Mouse (Mus musculus) E14TG2a.4 (cell line): ENCODE measurements around the gene Adamts9.

Source experiments
- H3K27me3 ChIP-seq: 2 replicates; pipeline ENCODE4 v1.6.1; 2014; ENCODE audit warnings: low read length, control low read depth; ENCODE audit not compliant: insufficient read depth
- H3K36me3 ChIP-seq: 2 replicates; pipeline ENCODE4 v1.6.1; 2014; ENCODE audit warnings: low read length, control low read depth; ENCODE audit not compliant: insufficient read depth
- H3K4me1 ChIP-seq: replicated peaks from 2 replicates; pipeline ENCODE4 v1.6.1; 2014; ENCODE audit warnings: low read depth, low read length, control low read depth
- H3K4me3 ChIP-seq: replicated peaks from 2 replicates; pipeline ENCODE4 v1.5.1; 2014; ENCODE audit warnings: mild to moderate bottlenecking, low read length
- H3K9me3 ChIP-seq: 2 replicates; pipeline ENCODE4 v1.6.1; 2014; ENCODE audit warnings: low read length, control low read depth
- CTCF ChIP-seq: conservative IDR thresholded peaks from 2 replicates; pipeline ENCODE4 v1.5.1; 2014; ENCODE audit warnings: low read length
- NANOG ChIP-seq: IDR thresholded peaks from 2 replicates; pipeline ENCODE4 v1.6.1; 2014; ENCODE audit warnings: borderline replicate concordance, low read length, mixed read lengths
- POU5F1 ChIP-seq: IDR thresholded peaks from 2 replicates; pipeline ENCODE4 v1.6.1; 2014; ENCODE audit warnings: low read length, borderline replicate concordance

Adamts9 gene

GRCm38 (mm10) chr6:92733651-92734050 is 209.6 kb downstream of the Adamts9 start:
- Histone ChIP-seq H3K27me3 (no peaks in the 10 kb centered on the region; the same call in 1 of the 2 replicates), H3K4me1 (peaks cover 13% of the 10 kb centered on the region), H3K9me3 (peaks cover 10% of the 10 kb centered on the region), H3K4me3 (no peak overlapping the region), H3K36me3 (no peaks in the 10 kb centered on the region)
- no peak for TF ChIP-seq POU5F1
- no peak for TF ChIP-seq CTCF
- TF ChIP-seq NANOG, result peak; percentile 62; the same call in 1 of the 2 replicates

DNA sequence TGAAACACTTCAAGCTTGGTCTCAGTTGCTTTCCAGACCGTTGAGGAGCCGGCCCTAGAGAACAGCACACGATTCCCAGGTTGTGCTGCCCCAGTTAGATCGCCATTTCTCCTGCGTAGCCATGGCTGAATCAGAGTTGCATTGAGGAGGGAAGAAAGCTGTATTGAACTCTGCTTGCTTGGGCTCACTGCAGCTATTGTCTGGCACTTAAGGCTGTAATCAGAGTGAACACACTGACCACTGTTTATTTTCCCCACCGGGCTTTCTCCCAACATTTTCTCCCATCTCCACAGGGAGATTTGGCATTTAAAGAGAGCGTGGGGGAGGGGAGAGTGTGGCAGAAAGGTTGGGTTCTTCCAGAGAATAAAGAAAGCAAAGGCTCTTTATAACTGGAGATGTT is 214.8 kb downstream of the Adamts9 start:
- H3K27me3 ChIP-seq, result no peaks in the 10 kb centered on the region; the same call in 1 of the 2 replicates
- H3K4me1 ChIP-seq, result peaks cover 21% of the 10 kb centered on the region
- no peaks in the 10 kb centered on the region for H3K36me3 ChIP-seq
- H3K4me3 ChIP-seq, result peak overlapping the region; percentile 49
- H3K9me3 ChIP-seq, result no peaks in the 10 kb centered on the region
- TF ChIP-seq POU5F1 (no peak), CTCF (no peak), NANOG (no peak)

GRCm38 (mm10) chr6:92728084-92728483 is 215.2 kb downstream of the Adamts9 start:
- Histone ChIP-seq H3K27me3 (no peaks in the 10 kb centered on the region; the same call in 1 of the 2 replicates), H3K4me1 (peaks cover 21% of the 10 kb centered on the region), H3K36me3 (no peaks in the 10 kb centered on the region), H3K4me3 (peak overlapping the region; percentile 49), H3K9me3 (no peaks in the 10 kb centered on the region)
- peak; percentile 99 for TF ChIP-seq CTCF
- no peak for TF ChIP-seq NANOG

DNA sequence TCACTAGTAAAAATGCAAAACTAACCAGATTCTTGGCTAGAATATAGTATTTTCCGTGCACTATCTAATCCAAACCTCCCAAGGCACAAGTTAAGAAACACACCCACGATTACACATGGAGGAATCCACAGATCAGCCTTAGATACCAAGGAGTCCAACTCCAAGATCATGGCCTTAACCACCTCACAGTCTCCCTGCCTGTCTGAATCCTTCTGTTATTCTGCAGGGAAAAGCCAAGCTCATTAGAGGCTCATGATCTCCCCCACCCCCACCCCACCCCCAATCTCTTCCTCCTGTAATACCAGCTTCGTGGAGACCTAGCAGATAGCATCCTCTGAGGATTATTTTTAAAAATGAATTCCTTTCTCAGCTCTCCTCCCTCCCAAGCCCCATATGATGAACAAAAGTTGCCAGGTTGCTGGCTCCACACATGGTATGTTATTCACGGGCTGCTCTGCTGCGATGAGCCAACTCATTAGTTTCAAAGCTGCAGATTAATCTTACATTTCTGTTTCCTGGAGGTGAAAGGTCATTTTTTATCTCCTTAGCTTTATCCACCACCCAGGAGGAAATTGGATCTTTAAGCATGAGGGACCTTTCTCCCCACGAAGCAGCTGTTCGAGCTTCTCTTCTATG is 215.8 kb downstream of the Adamts9 start:
- Histone ChIP-seq H3K4me1 (peaks cover 21% of the 10 kb centered on the region), H3K36me3 (no peaks in the 10 kb centered on the region), H3K4me3 (no peak overlapping the region), H3K9me3 (no peaks in the 10 kb centered on the region), H3K27me3 (no peaks in the 10 kb centered on the region; the same call in 1 of the 2 replicates)
- TF ChIP-seq NANOG (no peak), CTCF (no peak), POU5F1 (no peak)

GRCm38 (mm10) chr6:92726121-92726520 is 217.2 kb downstream of the Adamts9 start:
- Histone ChIP-seq H3K27me3 (no peaks in the 10 kb centered on the region; the same call in 1 of the 2 replicates), H3K9me3 (no peaks in the 10 kb centered on the region), H3K4me3 (no peak overlapping the region), H3K4me1 (peaks cover 21% of the 10 kb centered on the region), H3K36me3 (no peaks in the 10 kb centered on the region)
- no peak for TF ChIP-seq NANOG

GRCm38 (mm10) chr6:92724394-92724793 is 218.9 kb downstream of the Adamts9 start:
- H3K4me1 ChIP-seq, result peaks cover 21% of the 10 kb centered on the region

More at GRCm38 (mm10) chr6:92724394-92724793, 218.9 kb downstream of the Adamts9 start:
- Histone ChIP-seq H3K4me3 (no peak overlapping the region), H3K27me3 (no peaks in the 10 kb centered on the region; the same call in 1 of the 2 replicates), H3K9me3 (no peaks in the 10 kb centered on the region), H3K36me3 (no peaks in the 10 kb centered on the region)
- TF ChIP-seq NANOG, result no peak
